Mouse (Mus musculus) midbrain, embryonic 10.5 days (tissue): Measurements from ENCODE around the gene Apba1. TPM values are rescaled to one million over a fixed set of nuclear protein-coding genes. Genes with fewer than 3 reads are reported as not detected.
A peak's percentile ranks its signal among the peaks of the same experiment; 100 is the strongest.

ENCODE experiments used
- DNase-seq: peaks from one replicate; pipeline ENCODE4 v3.0.0-alpha.2; 2017; ENCODE audit warnings: low spot score
- H3K27ac ChIP-seq: fragments of 300-500 bp; sonication (generic); replicated peaks from 2 replicates; pipeline ENCODE4 v1.5.1; 2016; ENCODE audit warnings: mild to moderate bottlenecking
- H3K27me3 ChIP-seq: fragments of 300-500 bp; sonication (generic); 2 replicates; pipeline ENCODE4 v1.6.1; 2016; ENCODE audit warnings: low read depth, mild to moderate bottlenecking; ENCODE audit not compliant: poor library complexity, severe bottlenecking
- H3K36me3 ChIP-seq: fragments of 300-500 bp; sonication (generic); 2 replicates; pipeline ENCODE4 v1.6.1; 2016; ENCODE audit warnings: mild to moderate bottlenecking, moderate library complexity
- H3K4me1 ChIP-seq: fragments of 300-500 bp; sonication (generic); 2 replicates; pipeline ENCODE4 v1.6.1; 2016
- H3K4me3 ChIP-seq: fragments of 300-500 bp; sonication (generic); 2 replicates; pipeline ENCODE4 v1.5.1; 2016; ENCODE audit warnings: mild to moderate bottlenecking, moderate library complexity
- H3K9me3 ChIP-seq: fragments of 300-500 bp; sonication (generic); replicated peaks from 2 replicates; pipeline ENCODE4 v1.6.1; 2016; ENCODE audit warnings: mild to moderate bottlenecking
- WGBS: fragments of 180-500 bp; shearing (Covaris S2); methylation state at CpG from one replicate; pipeline ENCODE4 v1.1.7; 2016; 5-methylcytosine and 5-hydroxymethylcytosine counted together
- polyA plus RNA-seq: library from polyadenylated mRNA; unstranded; fragments of >200 nt; fragmentation: Nextera tagmentation; extraction: Ambion mirVana; gene quantifications from 2 replicates; pipeline ENCODE4 v1.2.1, GENCODE M21; 2016

The Apba1 gene
- polyA plus RNA-seq, 1 experiment from 2014 or later: 0.22 TPM

- H3K4me1 ChIP-seq: peaks cover 15% of the 10 kb centered on the region
- no peak overlapping the region for H3K4me3 ChIP-seq
- H3K9me3 ChIP-seq: no peaks in the 10 kb centered on the region
- no peaks in the 10 kb centered on the region for H3K36me3 ChIP-seq
- H3K27ac ChIP-seq: no peak overlapping the region
- no peak for DNase-seq
- WGBS: 89% methylated on average over 4 of the region's 4 CpGs
- H3K27me3 ChIP-seq: no peaks in the 10 kb centered on the region
Observed at GRCm38 (mm10) chr19:23780105-23780504, 21.4 kb downstream of the Apba1 start.

GRCm38 (mm10) chr19:23781968-23782367 lies 23.3 kb downstream of the Apba1 start:
- WGBS: 5% methylated on average over 9 of the region's 9 CpGs
- Histone ChIP-seq H3K36me3 (no peaks in the 10 kb centered on the region), H3K4me1 (peaks cover 15% of the 10 kb centered on the region), H3K4me3 (peak overlapping the region; percentile 36), H3K9me3 (no peaks in the 10 kb centered on the region), H3K27me3 (no peaks in the 10 kb centered on the region), H3K27ac (peak overlapping the region; percentile 55; the same call in 1 of the 2 replicates)
- DNase-seq: peak; percentile 42

GRCm38 (mm10) chr19:23788420-23789132 lies 29.9 kb downstream of the Apba1 start:
- 83% methylated on average over 9 of the region's 9 CpGs for WGBS
- no peaks in the 10 kb centered on the region for H3K9me3 ChIP-seq

GRCm38 (mm10) chr19:23791704-23792103 lies 33.0 kb downstream of the Apba1 start:
- 82% methylated on average over 6 of the region's 6 CpGs for WGBS
- H3K4me3 ChIP-seq: no peak overlapping the region
- H3K9me3 ChIP-seq: no peaks in the 10 kb centered on the region
- no peaks in the 10 kb centered on the region for H3K27me3 ChIP-seq
- no peak for DNase-seq
- no peak overlapping the region for H3K27ac ChIP-seq
- no peaks in the 10 kb centered on the region for H3K36me3 ChIP-seq
- no peaks in the 10 kb centered on the region for H3K4me1 ChIP-seq

More at GRCm38 (mm10) chr19:23788420-23789132, 29.9 kb downstream of the Apba1 start:
- Histone ChIP-seq H3K27ac (no peak overlapping the region), H3K27me3 (no peaks in the 10 kb centered on the region), H3K4me3 (no peak overlapping the region), H3K4me1 (no peaks in the 10 kb centered on the region), H3K36me3 (no peaks in the 10 kb centered on the region)
- DNase-seq: no peak

GRCm38 (mm10) chr19:23792559-23792958 lies 33.9 kb downstream of the Apba1 start:
- Histone ChIP-seq H3K4me1 (no peaks in the 10 kb centered on the region), H3K27ac (no peak overlapping the region), H3K36me3 (no peaks in the 10 kb centered on the region), H3K27me3 (no peaks in the 10 kb centered on the region), H3K9me3 (no peaks in the 10 kb centered on the region), H3K4me3 (no peak overlapping the region)
- DNase-seq: no peak
- WGBS: 90% methylated on average over 6 of the region's 6 CpGs

- H3K9me3 ChIP-seq: no peaks in the 10 kb centered on the region
- no peaks in the 10 kb centered on the region for H3K27me3 ChIP-seq
- DNase-seq: no peak
- H3K4me1 ChIP-seq: no peaks in the 10 kb centered on the region
- H3K36me3 ChIP-seq: no peaks in the 10 kb centered on the region
- H3K4me3 ChIP-seq: no peak overlapping the region
- 84% methylated on average over 3 of the region's 3 CpGs for WGBS
- no peak overlapping the region for H3K27ac ChIP-seq
Observed at GRCm38 (mm10) chr19:23794491-23794890, 35.8 kb downstream of the Apba1 start.

- no peaks in the 10 kb centered on the region for H3K27me3 ChIP-seq
- no peak overlapping the region for H3K27ac ChIP-seq
- no peaks in the 10 kb centered on the region for H3K9me3 ChIP-seq
- 86% methylated on average over 4 of the region's 4 CpGs for WGBS
- no peak overlapping the region for H3K4me3 ChIP-seq
- H3K4me1 ChIP-seq: no peaks in the 10 kb centered on the region
- no peaks in the 10 kb centered on the region for H3K36me3 ChIP-seq
- DNase-seq: no peak
Observed at GRCm38 (mm10) chr19:23795156-23795555, 36.5 kb downstream of the Apba1 start.

GRCm38 (mm10) chr19:23801174-23801573 lies 42.5 kb downstream of the Apba1 start:
- H3K27me3 ChIP-seq: no peaks in the 10 kb centered on the region
- WGBS: 70% methylated on average over 1 of the region's 1 CpGs
- H3K4me3 ChIP-seq: no peak overlapping the region
- H3K27ac ChIP-seq: no peak overlapping the region
- H3K9me3 ChIP-seq: no peaks in the 10 kb centered on the region
- DNase-seq: no peak
- H3K36me3 ChIP-seq: no peaks in the 10 kb centered on the region
- H3K4me1 ChIP-seq: no peaks in the 10 kb centered on the region

GRCm38 (mm10) chr19:23803221-23803870 lies 44.7 kb downstream of the Apba1 start:
- WGBS: 82% methylated on average over 4 of the region's 4 CpGs
- H3K36me3 ChIP-seq: no peaks in the 10 kb centered on the region
- DNase-seq: no peak
- no peak overlapping the region for H3K27ac ChIP-seq
- no peaks in the 10 kb centered on the region for H3K27me3 ChIP-seq
- H3K4me3 ChIP-seq: no peak overlapping the region
- no peaks in the 10 kb centered on the region for H3K9me3 ChIP-seq
- H3K4me1 ChIP-seq: no peaks in the 10 kb centered on the region

GRCm38 (mm10) chr19:23806796-23807195 lies 48.1 kb downstream of the Apba1 start:
- Histone ChIP-seq H3K9me3 (no peaks in the 10 kb centered on the region), H3K36me3 (no peaks in the 10 kb centered on the region), H3K27me3 (no peaks in the 10 kb centered on the region), H3K27ac (no peak overlapping the region), H3K4me1 (no peaks in the 10 kb centered on the region), H3K4me3 (no peak overlapping the region)
- DNase-seq: no peak
- WGBS: 55% methylated on average over 6 of the region's 6 CpGs

- no peak overlapping the region for H3K27ac ChIP-seq
- H3K4me1 ChIP-seq: no peaks in the 10 kb centered on the region
- no peak for DNase-seq
- H3K36me3 ChIP-seq: no peaks in the 10 kb centered on the region
- H3K4me3 ChIP-seq: no peak overlapping the region
- 91% methylated on average over 8 of the region's 8 CpGs for WGBS
- H3K27me3 ChIP-seq: no peaks in the 10 kb centered on the region
- H3K9me3 ChIP-seq: no peaks in the 10 kb centered on the region
Observed at GRCm38 (mm10) chr19:23807371-23807770, 48.7 kb downstream of the Apba1 start.

GRCm38 (mm10) chr19:23809236-23809635 lies 50.5 kb downstream of the Apba1 start:
- DNase-seq: no peak
- Histone ChIP-seq H3K4me1 (no peaks in the 10 kb centered on the region), H3K36me3 (no peaks in the 10 kb centered on the region), H3K27ac (no peak overlapping the region), H3K9me3 (no peaks in the 10 kb centered on the region), H3K27me3 (no peaks in the 10 kb centered on the region), H3K4me3 (no peak overlapping the region)
- 86% methylated on average over 1 of the region's 1 CpGs for WGBS

GRCm38 (mm10) chr19:23810512-23810911 lies 51.8 kb downstream of the Apba1 start:
- Histone ChIP-seq H3K4me3 (no peak overlapping the region), H3K9me3 (no peaks in the 10 kb centered on the region), H3K36me3 (no peaks in the 10 kb centered on the region), H3K4me1 (no peaks in the 10 kb centered on the region), H3K27ac (no peak overlapping the region), H3K27me3 (no peaks in the 10 kb centered on the region)
- no peak for DNase-seq
- 81% methylated on average over 5 of the region's 5 CpGs for WGBS
